Mouse (Mus musculus) layer of hippocampus, adult 8-10 months (tissue): Measurements from ENCODE around the gene Lyzl4. TPM values are rescaled to one million over a fixed set of nuclear protein-coding genes. Genes with fewer than 3 reads are reported as not detected.
A peak's percentile ranks its signal among the peaks of the same experiment; 100 is the strongest.

Source experiments
- DNase-seq, 2 experiments: peaks; one replicate each; pipeline ENCODE4 v3.0.0; 2022; ENCODE audit warnings: low spot score in 2 of 2
- total RNA-seq, 4 experiments: library from RNA; stranded (reverse); gene quantifications; 2 replicates each; pipeline ENCODE4 v1.2.4; 2022

Lyzl4 gene
- total RNA-seq, 4 experiments from 2014 or later: 0.80 to 4.4 (median 3.2) TPM

- DNase-seq: no peak
Measured at GRCm38 (mm10) chr9:121653668-121654067, 11.8 kb upstream of the Lyzl4 start.

- DNase-seq: no peak
Measured at GRCm38 (mm10) chr9:121647026-121647425, 5.1 kb upstream of the Lyzl4 start.

GRCm38 (mm10) chr9:121644855-121645254 lies 3.0 kb upstream of the Lyzl4 start:
- no peak for DNase-seq

- peak; percentile 63 to 80 for DNase-seq
Measured at GRCm38 (mm10) chr9:121642401-121643181, 695 bp upstream of the Lyzl4 start, which contains the start of gene Vipr1. Gene Vipr1 (plus strand): TSS chr9:121642716.

- peak in 1 of 2 experiments; percentile 37 for DNase-seq
Measured at GRCm38 (mm10) chr9:121641235-121641915, 521 bp downstream of the Lyzl4 start.

- DNase-seq: peak; percentile 78 to 79
Measured at GRCm38 (mm10) chr9:121639790-121640189, 2.1 kb downstream of the Lyzl4 start.

GRCm38 (mm10) chr9:121635835-121636576 lies 5.9 kb downstream of the Lyzl4 start:
- no peak for DNase-seq

- DNase-seq: no peak
Measured at GRCm38 (mm10) chr9:121633306-121633705, 8.6 kb downstream of the Lyzl4 start.

- no peak for DNase-seq
Measured at GRCm38 (mm10) chr9:121632891-121633290, 9.0 kb downstream of the Lyzl4 start.

GRCm38 (mm10) chr9:121631946-121632345 lies 9.9 kb downstream of the Lyzl4 start:
- no peak for DNase-seq

- DNase-seq: no peak
Measured at GRCm38 (mm10) chr9:121630627-121631026, 11.3 kb downstream of the Lyzl4 start.

- DNase-seq: no peak
Measured at GRCm38 (mm10) chr9:121624920-121625319, 17.0 kb downstream of the Lyzl4 start.

GRCm38 (mm10) chr9:121623235-121623634 lies 18.7 kb downstream of the Lyzl4 start:
- DNase-seq: no peak

- no peak for DNase-seq
Measured at GRCm38 (mm10) chr9:121619441-121619840, 22.5 kb downstream of the Lyzl4 start.

GRCm38 (mm10) chr9:121616471-121616870 lies 25.4 kb downstream of the Lyzl4 start:
- DNase-seq: no peak

- no peak for DNase-seq
Measured at GRCm38 (mm10) chr9:121614241-121614757, 27.6 kb downstream of the Lyzl4 start.

GRCm38 (mm10) chr9:121613192-121613591 lies 28.7 kb downstream of the Lyzl4 start:
- no peak for DNase-seq

- DNase-seq: no peak
Measured at GRCm38 (mm10) chr9:121609381-121609780, 32.5 kb downstream of the Lyzl4 start.

GRCm38 (mm10) chr9:121606498-121607096 lies 35.3 kb downstream of the Lyzl4 start:
- DNase-seq: no peak

GRCm38 (mm10) chr9:121605414-121606278 lies 36.2 kb downstream of the Lyzl4 start:
- DNase-seq: peak; percentile 59 to 84
